Mouse (Mus musculus): Measurements from ENCODE around the gene 2610528J11Rik. TPM values are rescaled to one million over a fixed set of nuclear protein-coding genes. Genes with fewer than 3 reads are reported as not detected.

The 2610528J11Rik gene
- total RNA-seq, 2 experiments from 2014 or later = not detected

GRCm38 (mm10) chr4:118537801-118538200, 11.0 kb downstream of the 2610528J11Rik start:
- ATAC-seq (replicated peaks; ENCODE audit: low FRiP score, poor library complexity, severe bottlenecking) = no peak

GRCm38 (mm10) chr4:118539904-118540303, 13.1 kb downstream of the 2610528J11Rik start:
- no peak for ATAC-seq (replicated peaks; ENCODE audit: low FRiP score, poor library complexity, severe bottlenecking)

GRCm38 (mm10) chr4:118542510-118543157, 15.8 kb downstream of the 2610528J11Rik start:
- ATAC-seq (replicated peaks; ENCODE audit: low FRiP score, poor library complexity, severe bottlenecking) = no peak

- ATAC-seq (replicated peaks; ENCODE audit: low FRiP score, poor library complexity, severe bottlenecking) = no peak
Measured at GRCm38 (mm10) chr4:118543158-118543530, 16.3 kb downstream of the 2610528J11Rik start.

- no peak for ATAC-seq (replicated peaks; ENCODE audit: low FRiP score, poor library complexity, severe bottlenecking)
Measured at GRCm38 (mm10) chr4:118543592-118544260, 16.9 kb downstream of the 2610528J11Rik start, which contains the start of gene Tmem125. Gene Tmem125, minus strand, starts transcription at chr4:118544044.

GRCm38 (mm10) chr4:118544441-118545127, 17.8 kb downstream of the 2610528J11Rik start:
- no peak for ATAC-seq (replicated peaks; ENCODE audit: low FRiP score, poor library complexity, severe bottlenecking)

GRCm38 (mm10) chr4:118547424-118548129, 20.8 kb downstream of the 2610528J11Rik start:
- ATAC-seq (replicated peaks; ENCODE audit: low FRiP score, poor library complexity, severe bottlenecking) = peak; percentile 83

- ATAC-seq (replicated peaks; ENCODE audit: low FRiP score, poor library complexity, severe bottlenecking) = peak; percentile 83
Measured at GRCm38 (mm10) chr4:118548130-118548480, 21.3 kb downstream of the 2610528J11Rik start.

GRCm38 (mm10) chr4:118553039-118553649, 26.3 kb downstream of the 2610528J11Rik start:
- ATAC-seq (replicated peaks; ENCODE audit: low FRiP score, poor library complexity, severe bottlenecking) = no peak

GRCm38 (mm10) chr4:118564062-118564925, 37.5 kb downstream of the 2610528J11Rik start:
- ATAC-seq (replicated peaks; ENCODE audit: low FRiP score, poor library complexity, severe bottlenecking) = no peak

- no peak for ATAC-seq (replicated peaks; ENCODE audit: low FRiP score, poor library complexity, severe bottlenecking)
Measured at GRCm38 (mm10) chr4:118564926-118565279, 38.1 kb downstream of the 2610528J11Rik start.

GRCm38 (mm10) chr4:118566161-118566676, 39.4 kb downstream of the 2610528J11Rik start:
- ATAC-seq (replicated peaks; ENCODE audit: low FRiP score, poor library complexity, severe bottlenecking) = peak; percentile 53; the same call in 1 of the 2 replicates

- ATAC-seq (replicated peaks; ENCODE audit: low FRiP score, poor library complexity, severe bottlenecking) = peak; percentile 90
Measured at GRCm38 (mm10) chr4:118568709-118569108, 41.9 kb downstream of the 2610528J11Rik start.

GRCm38 (mm10) chr4:118569320-118569719, 42.5 kb downstream of the 2610528J11Rik start:
- ATAC-seq (replicated peaks; ENCODE audit: low FRiP score, poor library complexity, severe bottlenecking) = no peak

GRCm38 (mm10) chr4:118571441-118571840, 44.6 kb downstream of the 2610528J11Rik start:
- no peak for ATAC-seq (replicated peaks; ENCODE audit: low FRiP score, poor library complexity, severe bottlenecking)

GRCm38 (mm10) chr4:118576097-118576496, 49.3 kb downstream of the 2610528J11Rik start:
- ATAC-seq (replicated peaks; ENCODE audit: low FRiP score, poor library complexity, severe bottlenecking) = peak; percentile 84

GRCm38 (mm10) chr4:118579313-118579712, 52.5 kb downstream of the 2610528J11Rik start:
- ATAC-seq (replicated peaks; ENCODE audit: low FRiP score, poor library complexity, severe bottlenecking) = no peak

All from erythroblast, adult 5-6 weeks (primary cell).